Mouse (Mus musculus) brown adipose tissue, adult 24 weeks (tissue): Measurements from ENCODE around the gene Tbc1d1. TPM values are rescaled to one million over a fixed set of nuclear protein-coding genes. Genes with fewer than 3 reads are reported as not detected.
A peak's percentile ranks its signal among the peaks of the same experiment; 100 is the strongest.

ENCODE experiments used
- H3K27ac ChIP-seq: fragments of 200-500 bp; replicated peaks from 2 replicates; pipeline ENCODE4 v1.5.1; 2012; ENCODE audit warnings: low read depth, mild to moderate bottlenecking, low read length
- H3K4me1 ChIP-seq: fragments of 200-500 bp; 2 replicates; pipeline ENCODE4 v1.6.1; 2012; ENCODE audit warnings: low read length, mixed read lengths; ENCODE audit not compliant: control insufficient read depth, insufficient read depth, insufficient read length
- H3K4me3 ChIP-seq: fragments of 200-500 bp; 2 replicates; pipeline ENCODE4 v1.5.1; 2012; ENCODE audit warnings: low read depth, mild to moderate bottlenecking, low read length, moderate library complexity; ENCODE audit not compliant: insufficient read depth
- polyA plus RNA-seq: library from polyadenylated mRNA; stranded (reverse); fragments of >200 nt; gene quantifications from 2 replicates; pipeline ENCODE4 v1.2.4, GENCODE M21; 2012; ENCODE audit not compliant: missing spikeins, insufficient read depth, insufficient read length

Gene Tbc1d1
- polyA plus RNA-seq, 1 experiment: 5.6 TPM

DNA sequence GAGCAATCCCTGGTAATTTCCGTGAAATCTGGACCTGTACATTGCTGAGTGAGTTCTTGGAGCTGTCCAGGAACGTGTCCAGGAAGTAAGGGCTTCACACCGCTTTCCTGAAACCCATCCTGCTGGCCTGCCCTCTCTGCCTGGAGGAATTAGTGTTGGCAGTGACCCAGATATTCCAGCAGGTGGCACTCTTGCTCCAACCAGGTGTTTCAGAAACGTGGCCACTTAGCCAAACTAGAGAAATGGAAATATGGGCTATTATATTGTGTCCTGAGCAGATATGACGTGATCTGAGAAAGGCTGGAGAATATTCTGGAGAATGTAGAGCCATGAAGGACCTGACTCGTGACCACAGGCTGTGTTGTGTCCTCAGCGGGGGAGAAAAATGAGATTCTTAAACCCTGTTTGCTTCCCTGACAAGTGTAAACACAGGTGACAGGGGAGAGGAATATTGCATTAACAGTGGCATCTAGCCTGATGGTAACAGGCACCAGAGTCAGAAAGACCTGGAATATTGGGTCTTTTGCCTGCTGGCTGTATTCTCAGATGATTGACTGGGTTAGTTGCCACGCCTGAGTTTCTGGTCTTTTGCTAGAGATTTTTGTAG, 226.4 kb downstream of the Tbc1d1 start:
- no peak overlapping the region for H3K27ac ChIP-seq
- no peak overlapping the region for H3K4me3 ChIP-seq
- peaks cover 32% of the 10 kb centered on the region for H3K4me1 ChIP-seq

DNA sequence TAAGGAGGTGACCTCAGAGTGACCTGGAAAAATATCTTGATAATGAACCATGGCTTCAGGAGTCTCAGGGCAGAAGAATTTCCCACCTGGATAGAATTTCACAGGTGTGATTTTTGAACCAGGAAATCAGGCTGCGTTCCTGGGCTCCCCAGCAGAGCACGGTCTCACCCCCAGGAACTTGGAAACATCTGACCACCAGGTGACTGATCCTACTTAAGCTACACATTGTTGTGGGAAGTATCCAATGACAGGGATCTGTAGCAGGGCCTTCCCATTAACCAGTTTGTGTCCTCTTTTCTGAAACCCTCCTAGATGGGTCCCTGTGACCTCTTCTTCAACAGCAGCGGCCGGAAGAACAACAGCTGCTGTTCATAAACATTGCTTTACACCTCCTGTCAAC, 227.1 kb downstream of the Tbc1d1 start:
- Histone ChIP-seq H3K4me1 (peaks cover 35% of the 10 kb centered on the region), H3K27ac (no peak overlapping the region), H3K4me3 (no peak overlapping the region)

DNA sequence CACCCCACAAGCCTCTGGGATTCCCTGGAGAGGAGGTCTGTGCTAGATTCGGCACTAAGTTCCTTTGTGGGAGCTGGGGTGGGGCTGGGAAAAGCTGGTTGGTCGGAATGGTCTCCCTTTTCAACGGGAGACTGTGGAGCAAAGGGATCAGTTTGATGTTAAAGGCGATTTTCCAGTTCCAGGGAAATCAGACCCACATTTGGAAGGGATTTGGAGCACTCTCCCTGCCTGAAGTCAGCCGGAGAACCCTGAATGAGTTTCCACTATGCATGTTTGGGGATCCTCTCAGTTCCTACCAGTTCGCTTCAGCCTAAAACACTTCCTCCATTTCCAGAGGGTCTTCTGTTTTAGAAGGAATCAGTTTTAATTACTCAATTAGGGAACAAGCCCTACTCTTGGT, 228.4 kb downstream of the Tbc1d1 start:
- H3K27ac ChIP-seq: no peak overlapping the region
- peaks cover 33% of the 10 kb centered on the region for H3K4me1 ChIP-seq
- H3K4me3 ChIP-seq: no peak overlapping the region

DNA sequence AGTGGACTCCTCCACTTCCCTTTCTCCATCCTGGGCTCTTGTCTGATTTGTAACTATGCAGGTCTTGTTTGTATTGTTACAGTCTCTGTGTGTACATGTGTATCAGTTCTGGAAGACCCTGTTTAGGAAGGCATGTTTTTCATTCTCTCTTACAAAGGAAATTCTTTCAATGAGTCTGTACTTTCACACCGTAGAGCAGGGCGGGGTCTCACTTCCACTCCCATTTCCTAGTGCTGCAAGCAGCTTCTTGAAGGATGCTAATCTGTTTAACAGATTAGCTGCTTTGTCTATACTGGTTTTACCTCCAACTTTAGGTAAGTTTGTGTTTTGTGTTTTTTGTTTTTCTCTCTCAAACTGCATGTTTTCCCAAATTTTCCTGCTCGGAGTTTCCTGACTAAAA, 230.9 kb downstream of the Tbc1d1 start:
- Histone ChIP-seq H3K4me1 (peaks cover 34% of the 10 kb centered on the region), H3K27ac (peak overlapping the region; percentile 55), H3K4me3 (no peak overlapping the region)

DNA sequence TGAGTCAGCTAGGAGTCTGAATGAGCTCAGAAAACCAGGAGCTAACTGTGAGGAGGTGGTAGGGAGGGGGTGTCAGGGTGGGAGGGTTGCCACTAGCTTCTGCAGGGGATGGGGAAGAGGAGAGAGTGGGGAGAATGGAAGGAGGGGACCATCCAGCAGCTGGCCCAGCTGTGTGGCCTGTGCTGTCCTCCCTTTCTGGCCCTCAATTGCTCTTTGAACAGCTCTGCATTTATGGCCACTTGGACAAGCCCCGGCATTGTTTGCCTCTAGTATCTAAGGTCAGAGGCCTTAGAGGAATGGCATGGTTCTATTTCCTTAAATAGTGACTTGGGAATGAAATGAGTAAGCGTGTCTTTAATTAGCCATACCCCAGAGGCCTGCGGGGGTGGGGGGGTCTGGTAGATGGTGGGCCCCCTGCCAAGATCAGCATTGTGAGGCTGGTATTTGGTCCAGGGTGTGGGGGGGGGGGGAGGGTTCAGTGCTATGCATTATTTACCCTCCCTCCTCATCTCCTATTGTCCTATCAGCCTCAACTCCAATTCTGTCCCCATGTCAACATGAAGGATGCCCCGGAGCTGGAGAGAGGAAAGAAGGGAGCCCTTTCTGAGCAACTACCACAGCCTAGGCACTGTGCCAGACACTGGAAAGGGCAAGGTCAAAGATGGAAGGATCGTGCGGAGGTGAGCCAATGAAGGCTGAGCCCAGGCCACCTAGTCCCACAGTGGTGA, 233.3 kb downstream of the Tbc1d1 start:
- Histone ChIP-seq H3K27ac (peak overlapping the region; percentile 85), H3K4me1 (peaks cover 44% of the 10 kb centered on the region), H3K4me3 (no peak overlapping the region)

DNA sequence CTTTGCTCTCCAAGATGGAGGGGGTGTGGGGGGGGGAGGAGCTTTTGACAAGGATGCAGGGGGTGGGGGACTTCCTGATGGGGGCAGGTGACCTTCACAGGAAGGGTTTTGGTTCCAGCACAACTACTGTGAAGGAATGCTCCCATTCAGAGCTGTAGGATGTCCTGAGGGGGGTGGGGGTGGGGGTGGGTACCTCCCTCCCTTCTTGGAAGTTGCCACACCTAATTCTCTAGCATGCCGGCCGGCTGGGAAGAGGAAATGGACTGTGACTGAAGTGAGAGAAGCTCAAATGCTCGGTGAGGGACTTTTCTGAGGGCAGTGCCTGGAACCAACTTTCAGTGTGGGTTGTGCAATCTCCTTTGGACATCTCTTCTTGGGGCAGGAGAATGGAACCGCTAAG, 235.2 kb downstream of the Tbc1d1 start:
- Histone ChIP-seq H3K27ac (peak overlapping the region; percentile 94), H3K4me1 (peaks cover 44% of the 10 kb centered on the region), H3K4me3 (peak overlapping the region; percentile 17)

DNA sequence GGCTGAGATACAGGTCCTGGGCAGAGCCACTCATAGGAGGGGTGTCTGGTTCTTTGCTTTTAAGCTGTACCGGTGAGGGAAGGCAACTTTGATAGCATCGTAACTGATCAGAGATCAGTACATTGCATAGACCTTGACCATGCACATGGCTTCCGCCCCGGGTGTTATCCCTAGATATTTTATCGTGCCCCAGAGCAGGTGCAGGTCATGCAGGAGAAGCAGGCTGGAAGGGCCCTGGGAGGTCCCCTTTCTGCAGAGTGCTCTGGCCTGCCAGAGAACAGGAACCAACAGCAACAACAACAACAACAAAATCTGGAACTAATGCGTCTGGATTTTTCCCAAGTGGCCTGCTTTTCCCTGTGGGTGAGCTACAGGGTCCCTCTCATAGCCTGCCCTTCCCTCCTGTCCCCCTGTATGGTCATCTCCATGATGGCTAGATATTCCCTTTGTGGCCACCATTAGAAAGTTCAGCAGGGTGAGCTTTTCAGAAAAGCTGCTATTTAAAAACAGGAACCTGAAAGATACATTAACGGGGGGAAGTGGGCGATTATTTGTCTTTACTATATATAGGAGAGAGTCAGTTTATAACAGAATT, 236.4 kb downstream of the Tbc1d1 start:
- Histone ChIP-seq H3K4me3 (no peak overlapping the region), H3K4me1 (peaks cover 39% of the 10 kb centered on the region), H3K27ac (0 out of 2 replicates have a peak overlapping the region, but pooled peaks have one; percentile 94)

DNA sequence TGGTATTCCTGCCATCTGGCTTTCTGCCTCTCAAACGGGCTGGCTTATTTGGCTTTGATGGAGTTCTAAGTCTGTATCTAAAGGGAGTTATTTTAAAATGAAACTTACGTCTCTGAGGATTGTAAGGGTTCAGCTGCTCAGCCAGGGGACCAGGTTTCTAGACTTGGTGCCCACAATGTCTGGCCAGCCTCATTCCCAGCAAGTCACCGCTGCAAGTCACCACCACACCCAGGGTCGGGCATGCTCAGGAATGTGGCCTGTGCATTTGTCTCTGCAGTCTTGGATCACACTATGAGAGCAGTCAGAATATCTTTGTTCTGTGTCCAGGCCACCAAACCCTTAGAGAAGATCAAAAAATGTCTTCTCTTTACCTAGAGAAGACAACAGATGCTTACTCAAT, 237.4 kb downstream of the Tbc1d1 start:
- Histone ChIP-seq H3K27ac (no peak overlapping the region), H3K4me1 (peaks cover 30% of the 10 kb centered on the region), H3K4me3 (no peak overlapping the region)

DNA sequence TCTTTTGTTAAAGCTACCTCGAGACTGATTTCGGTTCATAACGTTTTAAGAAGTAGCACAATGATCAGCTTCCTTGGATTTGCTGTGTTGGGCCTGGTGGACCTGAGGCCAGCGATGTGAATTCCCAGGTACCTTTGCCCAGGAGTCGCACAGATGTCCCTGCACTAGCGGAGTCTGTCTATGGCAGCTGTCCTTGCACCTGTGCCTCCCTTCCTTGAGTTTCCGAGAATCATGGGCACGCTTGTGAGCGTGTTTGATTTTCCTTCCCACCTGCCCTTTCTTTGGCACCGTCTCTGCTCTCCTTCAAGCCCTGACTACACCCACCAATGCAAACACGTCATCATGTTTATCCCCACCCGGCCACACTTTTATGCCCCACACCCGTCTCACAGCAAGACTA, 242.1 kb downstream of the Tbc1d1 start:
- H3K4me1 ChIP-seq: peaks cover 1% of the 10 kb centered on the region; the same call in 1 of the 2 replicates
- H3K4me3 ChIP-seq: no peak overlapping the region
- no peak overlapping the region for H3K27ac ChIP-seq

DNA sequence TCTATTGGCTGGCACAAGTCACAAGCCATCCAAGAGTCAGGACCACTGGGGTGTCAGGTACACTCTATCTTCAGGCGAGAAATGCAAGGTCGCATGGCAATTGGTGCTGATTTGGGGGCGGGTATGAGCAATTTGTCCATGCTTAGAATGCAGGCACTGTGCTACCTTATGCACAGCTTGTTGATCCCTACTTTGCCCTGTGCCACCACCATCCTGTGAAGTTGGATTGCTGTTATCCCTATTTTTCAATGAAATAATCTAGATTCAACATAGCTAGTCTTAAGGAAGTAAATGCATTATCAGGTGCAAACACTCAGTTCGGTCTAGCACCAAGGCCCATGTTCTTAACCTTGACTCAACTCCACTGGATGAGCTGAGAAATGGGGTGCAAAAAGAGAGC, 244.6 kb downstream of the Tbc1d1 start:
- Histone ChIP-seq H3K27ac (no peak overlapping the region), H3K4me1 (no peaks in the 10 kb centered on the region), H3K4me3 (no peak overlapping the region)

Other genes with a start within 250 kb of the Tbc1d1 start
- gene Rell1, start 187.4 kb upstream of the Tbc1d1 start, polyA plus RNA-seq: 3.8 and 5.6 TPM in 2 replicates
- 4.8 and 6.3 TPM in 2 replicates for gene Pgm2, start 63.4 kb upstream of the Tbc1d1 start, polyA plus RNA-seq